Mouse (Mus musculus): Measurements from ENCODE around the gene Pex16.
"Not testable (repeated sequence)": the region's sequence is repeated elsewhere in the genome, so short reads cannot be mapped to it uniquely, and the experiment has no call there.

Pex16 gene

DNA sequence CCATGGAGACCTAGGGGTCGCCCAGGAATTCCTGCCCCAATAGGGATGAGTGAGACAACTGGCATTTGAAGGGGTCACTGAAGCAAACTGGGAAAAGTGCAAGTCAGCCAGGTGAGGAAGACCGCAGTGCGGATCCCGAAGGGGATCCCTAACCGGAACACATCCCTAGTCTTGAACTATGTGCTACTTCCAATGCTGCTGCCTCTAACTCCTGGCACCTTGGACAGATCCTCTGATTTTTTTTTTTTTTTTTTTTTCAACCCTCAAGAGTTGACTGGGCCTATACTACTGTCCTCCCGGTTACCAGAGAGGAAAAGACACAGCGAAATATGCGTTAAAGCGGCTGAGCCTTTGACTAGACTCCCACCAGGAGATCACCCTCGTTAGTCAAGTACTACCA lies 15.2 kb downstream of the Pex16 start:
- DNase-seq, result no peak

DNA sequence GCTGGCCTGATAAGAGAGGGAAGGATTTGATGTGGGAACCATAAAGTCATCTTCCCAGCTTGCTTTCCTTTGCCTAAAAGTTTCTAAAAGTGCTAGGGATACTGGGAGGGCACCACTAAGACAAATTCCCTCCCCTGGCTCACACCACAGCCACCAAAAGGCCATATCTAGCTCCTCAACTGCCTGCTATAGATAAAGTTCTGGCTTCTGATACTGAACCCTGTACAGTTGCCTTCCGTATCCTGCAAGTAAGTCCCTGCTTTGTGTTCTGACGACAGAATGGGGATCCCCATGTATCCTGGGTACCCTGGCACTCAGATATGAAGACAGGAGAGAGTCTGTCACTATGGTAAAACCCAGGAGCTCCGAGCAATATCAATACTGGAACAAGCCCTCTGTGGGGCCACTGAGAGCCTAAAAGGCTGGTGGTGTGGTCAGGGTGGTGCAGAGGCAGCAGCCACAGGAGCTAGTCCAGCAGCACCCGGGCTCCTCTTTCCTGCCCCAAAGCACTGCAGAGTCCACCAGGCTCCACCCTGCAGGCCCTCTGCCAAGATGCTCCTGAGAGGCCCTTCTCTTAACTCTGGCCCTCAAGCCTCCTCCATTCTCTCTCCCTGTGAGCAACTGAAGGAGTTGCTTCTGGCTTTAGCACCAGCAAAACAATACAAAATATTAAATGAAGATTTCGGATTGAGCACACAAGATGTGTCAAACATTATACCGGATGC lies 15.9 kb downstream of the Pex16 start:
- DNase-seq, result no peak

DNA sequence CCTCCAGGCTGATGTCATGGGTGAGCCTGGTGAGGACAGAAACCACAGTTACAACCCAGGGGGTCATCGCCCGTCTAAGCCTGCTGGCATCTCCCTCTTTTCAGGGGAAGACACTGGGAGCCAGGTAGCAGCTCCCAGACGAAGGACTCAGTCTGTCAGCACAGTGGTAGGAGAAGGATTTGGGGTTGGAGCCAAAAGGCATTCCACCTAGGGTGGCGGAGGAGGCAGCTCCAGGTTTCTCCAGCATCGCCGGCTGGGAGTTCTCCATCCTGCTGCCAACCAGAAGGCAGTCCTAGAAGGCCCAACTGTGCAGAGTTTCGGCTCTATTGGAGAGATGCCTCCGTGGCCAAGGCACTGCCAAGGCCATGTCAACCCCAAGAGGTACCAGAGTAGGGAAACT lies 16.6 kb downstream of the Pex16 start:
- no peak for DNase-seq

DNA sequence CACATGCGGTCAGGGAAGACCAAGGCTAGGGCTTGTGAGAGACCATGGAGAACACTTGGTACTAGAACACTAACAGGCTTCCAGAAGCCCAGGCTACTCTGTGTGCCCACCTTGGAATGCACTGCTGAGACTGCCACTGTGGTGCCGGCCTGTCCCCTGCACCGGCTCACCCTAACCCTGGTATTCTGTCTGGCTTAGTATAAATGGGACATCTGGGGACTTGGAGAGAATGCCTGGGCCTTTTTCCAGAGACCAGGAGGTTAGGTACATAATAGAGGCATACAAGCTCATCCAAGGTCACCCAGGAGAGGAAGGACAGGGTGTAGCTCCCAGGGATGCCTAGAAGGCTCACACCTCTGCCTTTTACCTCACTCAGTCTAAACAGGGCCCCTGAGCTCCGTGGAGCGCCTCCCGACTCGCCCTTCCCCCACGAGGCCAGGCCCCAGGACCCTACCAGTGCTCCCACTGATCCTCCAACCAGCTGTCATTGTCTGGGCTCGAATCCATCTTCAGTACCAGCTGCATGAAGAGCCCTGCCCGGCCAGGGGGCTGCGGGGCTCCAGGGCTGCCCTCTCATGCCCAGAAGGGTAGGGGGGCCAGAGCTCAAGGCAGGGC lies 17.3 kb downstream of the Pex16 start:
- DNase-seq, result no peak

DNA sequence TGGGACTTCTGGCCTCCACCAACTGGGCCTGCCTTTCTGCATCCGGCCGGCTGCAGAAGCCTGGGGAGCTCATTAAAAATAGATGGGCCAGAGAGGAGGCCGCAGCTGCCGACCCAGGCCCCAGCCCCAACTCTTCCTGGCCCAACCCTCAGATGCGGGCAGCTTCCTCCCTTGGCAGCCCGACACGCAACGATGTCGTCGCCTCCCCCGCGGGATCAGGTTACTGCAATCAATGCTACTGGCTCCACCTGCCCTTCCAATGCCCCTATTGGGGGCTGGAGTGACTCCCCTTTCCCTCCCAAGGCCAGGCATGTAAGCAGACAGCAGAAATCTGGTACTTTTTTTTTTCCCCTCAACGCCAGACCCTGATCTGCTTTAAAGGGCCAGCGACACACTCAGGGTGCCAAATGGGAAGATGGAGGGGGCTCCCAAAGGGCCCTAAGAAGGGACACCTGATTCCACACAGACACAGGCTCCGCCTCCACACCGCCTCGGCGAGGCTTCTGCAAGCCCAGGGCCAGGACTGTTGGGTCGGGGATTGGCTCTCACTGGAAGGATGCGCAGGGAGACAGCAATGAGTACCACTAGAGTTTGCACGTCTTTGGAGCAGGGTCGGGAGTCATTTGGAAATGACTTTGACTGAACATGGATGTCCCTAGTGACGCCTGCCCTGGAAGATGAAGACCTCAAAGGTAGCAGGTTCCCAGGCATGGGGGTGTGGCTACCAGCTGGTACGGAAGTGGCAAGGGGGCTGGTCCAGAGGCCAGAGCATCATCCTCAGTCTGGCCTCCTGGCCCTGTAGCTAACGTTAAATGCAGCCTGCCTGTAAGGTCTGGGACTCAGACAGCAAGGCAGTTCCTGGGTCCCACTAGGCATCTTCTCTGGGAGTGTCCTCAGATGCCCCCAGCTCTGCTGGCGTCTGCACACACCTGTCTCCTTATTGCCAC lies 18.1 kb downstream of the Pex16 start:
- no peak for DNase-seq

DNA sequence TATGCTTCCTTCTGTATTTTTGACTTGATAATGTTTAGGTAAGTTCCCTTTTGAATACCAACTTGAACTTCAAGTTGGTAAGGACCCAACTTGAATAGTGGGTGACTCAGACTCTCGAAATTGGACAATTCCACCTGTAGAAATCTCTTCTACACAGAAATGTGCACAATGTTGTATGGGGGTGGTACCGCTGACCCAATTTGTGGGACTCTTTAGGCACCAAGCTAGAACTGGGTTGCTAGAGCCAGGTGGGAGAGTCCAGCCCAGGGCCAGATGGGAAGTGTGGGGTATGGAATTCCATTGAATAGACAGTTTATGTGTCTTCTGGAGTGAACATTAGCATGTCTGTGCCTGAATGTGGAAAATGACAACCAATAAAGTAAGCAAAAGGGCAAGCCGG lies 21.1 kb downstream of the Pex16 start:
- DNase-seq, result no peak

DNA sequence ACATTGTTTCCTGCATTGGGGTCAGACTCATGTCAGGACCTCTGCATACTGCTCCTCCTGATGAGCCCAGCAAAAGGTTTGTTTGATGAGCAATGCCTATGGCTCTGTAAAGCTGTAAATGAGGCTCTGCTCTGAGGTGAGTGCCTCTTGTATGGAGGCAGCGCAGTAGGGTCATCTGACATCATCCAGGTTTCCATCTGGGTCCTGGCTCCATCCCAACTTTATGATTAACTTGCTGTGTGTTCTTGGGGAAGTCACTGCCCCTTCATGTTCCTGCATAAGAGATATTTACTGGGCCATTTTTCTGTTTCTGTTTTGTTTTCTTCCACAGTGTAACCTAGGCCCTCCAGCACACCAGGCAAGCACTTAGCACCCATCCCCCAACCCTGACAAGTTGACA lies 23.0 kb downstream of the Pex16 start:
- no peak for DNase-seq

DNA sequence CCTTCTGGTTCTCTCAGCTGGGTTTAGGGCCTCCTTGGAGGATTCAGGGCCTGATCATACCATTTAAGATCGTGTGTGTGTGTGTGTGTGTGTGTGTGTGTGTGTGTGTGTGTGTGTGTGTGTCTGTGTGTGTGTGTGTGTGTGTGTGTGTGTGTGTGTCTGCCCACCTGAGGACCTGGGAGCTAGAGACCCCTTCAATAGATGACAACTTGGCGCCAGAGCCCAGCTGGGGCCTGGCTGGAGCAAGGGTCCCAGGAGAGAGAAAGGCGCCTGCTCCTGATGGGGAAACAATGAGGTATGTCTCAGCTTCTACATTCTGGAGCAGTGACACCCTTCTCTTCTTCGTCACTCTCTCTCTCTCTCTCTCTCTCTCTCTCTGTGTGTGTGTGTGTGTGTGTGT lies 25.4 kb downstream of the Pex16 start:
- not testable (repeated sequence) for DNase-seq

DNA sequence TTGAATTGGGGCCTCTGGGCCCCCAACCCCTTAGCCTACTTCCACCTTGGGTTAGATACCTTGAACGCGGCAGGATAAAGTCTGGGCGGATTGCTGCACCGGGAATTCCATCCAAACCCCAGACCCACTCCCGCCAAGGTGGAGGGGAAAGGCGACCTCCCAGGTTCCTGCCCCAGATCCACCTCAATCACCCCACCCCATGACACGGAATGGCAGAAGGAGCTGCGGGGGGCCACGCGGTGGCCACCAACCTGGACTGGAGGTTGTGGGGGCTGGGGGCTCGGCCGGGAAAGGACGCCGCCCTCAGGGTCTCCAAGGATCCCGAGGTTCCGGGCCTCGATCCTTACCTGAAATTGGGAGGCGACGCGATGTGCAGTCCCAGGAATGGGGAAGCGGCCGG lies 26.2 kb downstream of the Pex16 start:
- DNase-seq, result no peak

DNA sequence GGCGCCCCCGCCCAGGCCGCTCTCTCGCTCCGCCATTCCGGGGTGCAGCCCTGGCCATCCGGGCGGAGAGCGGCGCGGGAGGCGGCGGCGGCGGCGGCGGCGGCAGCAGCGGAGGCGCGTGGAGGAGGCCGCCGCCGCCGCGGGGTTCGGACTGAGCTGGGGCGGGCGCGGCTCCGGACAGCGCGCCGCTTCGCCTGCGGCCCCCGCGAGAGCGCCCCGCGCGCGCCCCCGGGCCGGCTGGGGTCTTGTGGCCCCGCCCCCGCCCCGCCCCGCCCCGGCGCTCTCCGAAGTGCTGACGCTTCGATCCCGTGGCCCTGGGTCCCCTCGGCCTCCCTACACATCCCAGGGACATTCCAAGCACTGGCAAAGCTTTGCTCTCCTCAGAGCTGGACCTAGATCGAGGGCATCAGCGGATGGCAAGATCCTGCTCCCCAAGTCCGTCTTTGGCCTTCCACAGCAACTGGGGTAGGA lies 26.6 kb downstream of the Pex16 start, which contains the start of gene Mapk8ip1:
Gene Mapk8ip1, minus strand, starts transcription at position 173 of the 471 bp plus-strand sequence.
- no peak for DNase-seq

DNA sequence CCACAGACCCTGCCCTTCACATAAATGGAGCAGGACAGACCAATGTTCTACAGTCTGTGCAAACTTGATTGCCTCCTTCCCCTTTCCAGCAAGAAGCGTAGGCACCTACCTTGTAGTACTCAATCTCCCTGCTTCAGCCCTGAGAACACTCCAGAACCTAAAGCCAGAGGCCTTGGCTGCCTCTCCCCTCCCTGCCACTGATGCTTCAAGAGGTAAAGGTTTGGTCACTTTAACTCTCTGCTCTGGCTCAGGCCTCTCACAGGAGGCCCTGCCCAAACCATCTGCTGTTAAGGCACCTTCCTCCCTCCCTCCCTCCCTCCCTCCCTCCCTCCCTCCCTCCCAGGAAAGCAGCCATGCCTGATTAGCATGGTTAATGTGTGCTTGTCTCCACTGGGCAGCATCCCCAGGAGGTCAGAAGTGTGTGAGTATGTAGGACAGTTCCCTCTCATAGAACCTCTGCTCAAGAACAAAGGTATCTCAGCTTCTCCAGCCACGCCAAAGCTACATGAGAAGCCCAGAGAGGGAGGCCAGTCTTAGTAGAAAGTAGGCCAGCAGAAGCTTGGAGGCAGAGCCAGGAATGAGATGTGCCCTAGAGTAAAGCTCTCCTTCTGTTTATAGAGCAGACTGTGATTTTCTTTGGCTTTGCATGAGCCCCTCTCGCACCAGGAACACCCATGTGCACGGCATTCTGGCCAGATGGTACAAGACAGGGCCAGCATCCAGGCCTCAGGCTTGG lies 28.3 kb downstream of the Pex16 start:
- DNase-seq, result no peak

DNA sequence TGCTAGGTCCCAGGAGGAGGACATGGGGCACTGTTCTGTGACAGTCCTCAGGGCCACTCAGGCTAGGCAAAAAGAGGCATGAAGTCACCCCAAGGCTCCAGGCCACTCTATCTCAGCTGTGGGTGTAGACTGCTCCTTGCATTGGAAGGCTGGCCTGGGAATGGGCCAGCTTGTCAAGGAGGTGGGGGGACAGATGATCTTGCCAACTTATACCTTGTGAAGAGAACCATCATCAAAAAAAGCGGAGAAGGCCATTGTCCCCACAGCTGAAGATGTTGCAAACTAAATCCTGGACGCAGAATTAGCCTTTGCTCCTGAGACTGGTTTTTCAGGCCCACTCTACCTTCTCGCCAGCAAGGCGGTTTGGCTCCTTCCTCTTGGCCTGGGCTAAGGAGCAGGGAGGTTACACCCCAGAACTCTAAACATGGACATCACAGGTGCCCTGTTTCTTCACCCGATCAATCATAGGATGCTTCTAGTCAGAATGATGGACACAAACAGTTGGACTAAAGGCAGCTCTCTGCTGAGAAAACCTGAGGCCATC lies 29.4 kb downstream of the Pex16 start:
- no peak for DNase-seq

DNA sequence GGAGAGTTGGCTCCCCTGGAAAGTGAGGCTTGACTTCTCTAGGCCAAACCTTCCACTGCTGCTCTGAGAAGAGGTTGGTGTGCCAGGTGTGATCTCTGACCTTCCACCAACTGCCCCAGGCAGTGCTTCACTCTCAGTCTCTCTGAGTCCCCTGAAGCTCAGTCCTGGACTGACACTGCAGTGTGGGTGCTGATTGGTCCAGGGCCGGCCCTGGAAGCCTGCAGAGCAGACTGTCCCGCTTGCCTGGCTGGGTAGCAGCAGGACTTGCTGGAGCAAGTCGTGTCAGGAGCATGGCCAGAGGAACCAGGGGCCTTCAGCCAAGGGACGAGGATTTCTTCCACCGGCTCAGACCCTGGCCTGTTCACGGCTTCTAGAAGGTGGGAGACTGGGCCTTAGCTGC lies 30.3 kb downstream of the Pex16 start:
- no peak for DNase-seq

DNA sequence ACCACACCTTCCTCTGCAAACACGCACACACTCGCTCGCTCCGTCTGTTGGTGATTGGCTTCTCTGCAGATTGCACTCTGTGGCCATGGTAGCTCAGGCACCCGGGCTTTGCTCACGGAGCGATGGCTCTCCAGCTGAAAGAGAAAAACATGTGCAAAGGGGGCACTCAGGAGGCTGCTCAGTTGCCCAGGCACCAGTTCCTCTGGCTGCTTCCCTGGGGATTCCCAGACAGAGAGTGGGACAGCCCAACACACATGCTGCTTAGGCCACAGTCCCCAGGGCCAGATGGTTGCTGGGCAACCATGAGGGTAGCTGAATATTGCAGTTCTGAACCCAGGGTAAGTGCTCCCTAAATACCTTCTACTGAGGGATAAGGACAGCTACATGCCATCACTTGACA lies 31.2 kb downstream of the Pex16 start:
- no peak for DNase-seq

DNA sequence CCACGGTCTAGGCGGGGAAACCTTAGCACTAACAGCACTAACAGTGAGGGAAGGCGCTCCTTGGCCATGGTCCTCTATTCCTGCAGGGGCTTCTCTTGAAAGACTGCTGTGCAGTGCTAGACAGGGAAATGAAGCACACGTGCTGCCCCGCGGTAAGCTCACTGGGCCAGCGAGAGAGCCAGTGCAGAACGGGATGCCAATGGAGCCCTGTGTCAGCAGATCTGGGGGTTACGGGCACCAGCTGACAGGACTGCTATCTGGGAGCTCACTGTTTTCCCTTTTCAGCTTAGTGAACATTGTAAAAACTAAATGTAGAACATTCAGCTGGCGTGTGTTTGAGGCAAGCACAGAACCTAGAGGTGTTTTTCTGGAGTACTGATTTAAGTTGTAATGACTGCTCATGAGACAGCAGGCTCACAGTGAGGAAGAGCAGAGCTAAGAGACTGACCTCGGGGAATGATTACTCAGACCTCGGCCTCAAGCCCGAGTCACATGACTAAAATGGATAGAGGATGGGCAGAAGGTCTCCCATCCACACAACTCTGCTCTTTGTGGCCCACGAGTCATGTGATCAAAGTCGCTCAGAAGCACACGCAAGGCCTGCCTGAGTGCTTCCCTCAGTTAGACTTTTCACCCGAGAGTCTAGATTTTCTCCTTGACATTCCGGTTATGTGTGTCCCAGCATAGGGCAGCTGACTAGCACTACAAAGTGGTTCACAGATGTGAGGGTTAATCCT lies 34.0 kb downstream of the Pex16 start:
- no peak for DNase-seq

DNA sequence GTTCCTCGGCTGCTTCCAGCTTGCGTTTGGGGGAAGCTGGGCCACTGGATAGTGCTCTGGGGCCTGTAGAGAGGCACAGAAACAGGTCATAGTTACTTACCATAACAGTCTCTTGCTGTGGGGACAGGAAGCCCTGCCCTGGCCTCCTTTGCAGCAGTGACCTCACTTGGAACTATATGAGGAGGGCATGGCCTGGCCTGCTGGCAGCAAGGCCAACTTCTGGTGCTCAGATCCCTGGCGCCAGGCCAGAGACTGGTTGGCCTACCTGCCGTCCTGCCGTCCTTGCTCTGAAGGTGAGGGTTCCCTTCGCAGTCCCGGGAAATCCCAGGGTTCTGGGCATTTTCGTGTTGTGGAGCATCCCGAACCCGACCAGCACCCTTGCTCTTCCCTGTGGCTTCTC lies 37.2 kb downstream of the Pex16 start:
- no peak for DNase-seq

DNA sequence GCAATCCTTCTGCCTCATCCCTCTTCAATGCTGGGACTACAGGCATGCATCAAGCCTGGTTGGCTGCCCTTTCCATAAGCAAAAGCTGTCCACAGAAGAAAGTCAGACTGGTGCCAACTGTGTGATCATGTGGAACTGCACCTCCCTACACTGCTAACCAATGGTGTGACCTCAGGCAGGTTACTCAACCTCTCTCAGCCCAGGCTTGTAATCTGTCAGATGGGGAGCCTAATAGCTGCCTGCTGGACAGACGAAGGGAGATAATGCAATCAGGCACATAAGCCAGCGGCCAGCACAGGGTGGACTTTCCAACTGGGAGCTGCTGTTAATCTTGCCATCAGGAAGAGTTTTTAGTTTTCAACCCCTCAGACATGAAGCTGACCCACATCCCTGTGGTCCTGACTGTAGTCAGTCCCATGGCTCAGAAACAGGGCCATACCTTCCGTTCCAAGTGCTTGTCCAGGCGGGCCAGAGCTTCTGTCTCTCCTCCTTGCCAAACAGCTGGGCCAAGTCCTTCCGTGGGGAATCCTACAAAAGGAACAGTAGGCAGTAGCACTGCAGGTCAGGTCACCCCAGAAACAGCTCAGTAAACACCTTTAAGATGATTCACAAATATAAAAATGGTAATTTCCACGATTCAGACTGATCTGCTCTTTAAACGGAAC lies 47.4 kb downstream of the Pex16 start:
- no peak for DNase-seq

DNA sequence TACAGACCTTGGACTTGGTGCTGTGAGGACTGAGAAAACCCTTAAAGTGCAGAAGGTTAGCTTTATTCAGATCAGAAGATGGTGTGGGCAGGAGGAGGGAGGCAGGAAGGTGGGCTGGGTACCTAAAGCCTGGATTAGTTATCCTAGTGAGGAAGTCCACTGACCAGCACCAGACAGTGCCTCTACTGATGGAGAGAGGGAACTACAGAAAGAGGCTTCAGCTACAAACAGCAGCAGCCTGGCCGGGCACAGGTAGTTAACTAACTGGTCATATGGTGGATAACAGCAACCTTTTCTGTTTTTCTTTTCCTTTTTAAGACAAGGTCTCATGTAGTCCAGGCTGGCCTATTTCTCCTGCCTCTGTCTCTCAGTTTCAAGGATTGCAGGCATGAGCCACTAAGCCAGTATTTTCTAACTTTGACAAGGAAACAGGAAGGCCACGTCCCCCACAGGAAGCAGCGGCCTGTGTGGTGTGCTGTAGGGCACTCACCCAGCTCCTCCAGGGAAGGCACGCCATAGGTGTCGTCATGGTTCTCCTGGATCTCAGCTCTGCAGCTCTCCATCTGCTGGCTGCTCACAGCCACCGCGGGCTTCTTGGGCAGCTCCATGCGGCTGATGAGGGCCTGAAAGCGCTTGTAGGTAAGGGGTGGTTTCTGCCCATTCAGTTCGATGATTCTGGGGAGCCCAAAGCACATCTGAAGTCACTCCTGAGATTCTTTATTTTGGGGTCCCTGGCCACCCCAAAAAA lies 48.1 kb downstream of the Pex16 start:
- no peak for DNase-seq

DNA sequence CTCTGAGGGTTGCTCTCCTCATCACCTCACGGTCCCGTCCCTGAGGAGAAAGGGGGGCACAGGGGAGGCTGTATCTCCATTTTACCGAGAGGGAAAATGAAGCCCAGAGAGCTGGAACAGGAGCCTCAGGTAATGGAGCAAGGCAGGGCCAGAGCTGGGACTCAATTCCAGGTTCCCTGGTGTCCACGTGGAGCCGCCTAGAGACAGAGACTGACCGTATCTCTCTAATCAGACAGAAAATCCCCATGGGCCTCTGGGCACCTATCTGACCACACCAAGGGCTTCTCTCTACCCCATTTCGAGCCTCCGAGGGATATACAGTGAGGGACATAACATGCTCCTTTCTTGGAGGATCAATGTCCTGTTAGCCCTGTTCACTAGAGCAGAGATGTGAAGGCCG lies 48.7 kb downstream of the Pex16 start:
- no peak for DNase-seq

DNA sequence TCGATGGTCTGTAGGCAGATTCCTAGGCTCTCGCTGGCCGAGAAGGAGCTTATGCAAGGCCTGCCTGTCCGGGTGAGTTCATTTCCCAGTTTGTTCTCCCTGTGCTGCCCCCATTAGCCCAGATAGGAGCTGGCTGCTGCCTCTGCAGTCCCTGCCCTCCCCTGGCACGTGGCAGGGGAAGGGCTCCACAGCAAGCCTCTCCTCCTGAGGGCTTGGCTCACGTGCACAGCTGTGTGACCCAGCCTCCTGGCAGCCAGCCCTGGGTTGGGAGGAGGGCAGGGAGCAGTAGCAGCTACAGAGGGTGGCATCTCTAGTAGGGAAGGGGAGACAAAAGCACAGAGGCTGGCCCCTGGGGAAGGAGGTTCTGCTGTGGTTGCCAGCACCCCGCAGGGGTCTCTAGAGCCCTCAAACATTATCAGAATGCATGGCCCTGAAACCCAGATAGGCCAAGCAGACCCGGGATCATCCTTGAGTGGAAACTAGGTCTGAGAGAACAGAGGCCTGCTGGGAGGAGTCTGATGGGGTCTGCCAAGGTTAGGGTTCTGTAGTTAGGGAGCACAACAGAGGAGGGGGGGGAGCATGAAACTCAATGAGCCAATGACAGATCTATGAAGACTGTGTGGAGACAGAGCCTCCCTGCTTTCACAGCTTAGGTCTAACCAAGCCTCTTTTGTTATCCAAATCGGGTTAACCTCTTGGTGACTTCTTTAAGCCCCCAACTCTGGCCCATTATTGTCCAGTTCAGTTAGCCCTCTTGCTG lies 49.4 kb downstream of the Pex16 start:
- DNase-seq, result no peak
